In genomic region chr11:79152696-79153095, GRCm38 (mm10) we compare ENCODE assay signal across 15 mouse cellular contexts. TPM values are rescaled to one million over a fixed set of nuclear protein-coding genes. Genes with fewer than 3 reads are reported as not detected.
DNase-seq lines count a peak whose midpoint lies in the region; ATAC-seq and TF ChIP-seq lines count a peak whose summit lies in the region.
"Had no signal": no experiment of that assay in that cellular context is flagged by ENCODE, and none has a peak within 500 bp of the region (broad histone marks: within the 10 kb centered on the region; RNA-seq: fewer than 3 reads in every experiment).

No protein-coding gene starts in this region.

- peak; percentile 16 for TF ChIP-seq RAD21 in CH12.LX (IDR thresholded peaks at IDR 0.05; ENCODE audit: low read depth, low read length)

- no peaks in the 10 kb centered on the region for H3K9me3 ChIP-seq in embryonic facial prominence, embryonic 14.5 days (ENCODE audit: control insufficient read depth, low read length)
- H3K9me3 ChIP-seq in embryonic facial prominence, embryonic 10.5 days = no peaks in the 10 kb centered on the region
- peaks cover 6% of the 10 kb centered on the region for H3K9me3 ChIP-seq in CH12.LX (replicated peaks; ENCODE audit: low read length)
- H3K9me3 ChIP-seq in intestine, embryonic 16.5 days (ENCODE audit: control insufficient read depth, low read length) = no peaks in the 10 kb centered on the region
- H3K9me3 ChIP-seq in midbrain, embryonic 11.5 days (ENCODE audit: control insufficient read depth, low read length) = no peaks in the 10 kb centered on the region

- 55% methylated on average over 5 of the region's 5 CpGs for WGBS in embryonic facial prominence, embryonic 14.5 days
- 73% methylated on average over 5 of the region's 5 CpGs for WGBS in embryonic facial prominence, embryonic 10.5 days
- 61% methylated on average over 5 of the region's 5 CpGs for WGBS in intestine, embryonic 16.5 days
- WGBS in small intestine, adult 2 months = 31% methylated on average over 5 of the region's 5 CpGs
- WGBS in midbrain, embryonic 11.5 days = 75% methylated on average over 5 of the region's 5 CpGs

- H3K27me3 ChIP-seq in embryonic facial prominence, embryonic 14.5 days (replicated peaks; ENCODE audit: control insufficient read depth, insufficient read depth, low read length) = no peaks in the 10 kb centered on the region
- H3K27me3 ChIP-seq in embryonic facial prominence, embryonic 10.5 days (replicated peaks; ENCODE audit: low read depth, poor library complexity, severe bottlenecking) = no peaks in the 10 kb centered on the region
- peaks cover 5% of the 10 kb centered on the region for H3K27me3 ChIP-seq in CH12.LX (replicated peaks)
- no peaks in the 10 kb centered on the region for H3K27me3 ChIP-seq in intestine, embryonic 16.5 days (replicated peaks; ENCODE audit: control insufficient read depth, insufficient read depth, low read length)
- H3K27me3 ChIP-seq in small intestine, adult 2 months (ENCODE audit: control insufficient read depth, insufficient read depth, low read length) = no peaks in the 10 kb centered on the region
- no peaks in the 10 kb centered on the region for H3K27me3 ChIP-seq in midbrain, embryonic 11.5 days (ENCODE audit: control insufficient read depth, insufficient read depth, low read length)

- no peak overlapping the region for H3K27ac ChIP-seq in embryonic facial prominence, embryonic 14.5 days (replicated peaks; ENCODE audit: low read depth, low read length)
- H3K27ac ChIP-seq in embryonic facial prominence, embryonic 10.5 days (replicated peaks) = no peak overlapping the region
- H3K27ac ChIP-seq in CH12.LX (ENCODE audit: insufficient read depth, low read depth) = no peak overlapping the region
- H3K27ac ChIP-seq in intestine, embryonic 16.5 days (ENCODE audit: low read length) = no peak overlapping the region; the same call in 1 of the 2 replicates
- H3K27ac ChIP-seq in small intestine, adult 2 months (ENCODE audit: insufficient read depth, low read depth, low read length) = peak overlapping the region; percentile 26; the same call in 1 of the 2 replicates
- no peak overlapping the region for H3K27ac ChIP-seq in midbrain, embryonic 11.5 days (ENCODE audit: low read depth, low read length)
- H3K27ac ChIP-seq: liver, embryonic 14.5 days had no signal

- dilution Hi-C loops in CH12.LX (cut with MboI; ENCODE audit: extremely low pct_ligation_motif_present, extremely low pct_unique_long_range_greater_than_20kb, low sequenced_read_pairs) = no loop called here

- peak; percentile 45 for DNase-seq in embryonic facial prominence, embryonic 14.5 days (ENCODE audit: low spot score)
- DNase-seq in embryonic facial prominence, embryonic 10.5 days (ENCODE audit: low spot score) = no peak
- DNase-seq in CH12.LX (ENCODE audit: extremely low read depth) = peak; percentile 85
- DNase-seq in ovary, postnatal 10 days (ENCODE audit: low spot score) = no peak
- no peak for DNase-seq in midbrain, embryonic 11.5 days (ENCODE audit: low spot score, missing footprints)
- DNase-seq in ovary, adult 18-20 months (ENCODE audit: low spot score) = no peak
- DNase-seq: adrenal gland, postnatal 10 days; cerebellum, postnatal 25 days; forebrain, postnatal 0 days; heart, adult 11 months; kidney, adult 11 months; lung, postnatal 36 days had no signal

- ATAC-seq in embryonic facial prominence, embryonic 14.5 days (ENCODE audit: low read depth) = no peak
- peak; percentile 54 for ATAC-seq in intestine, embryonic 16.5 days
- no peak for ATAC-seq in midbrain, embryonic 11.5 days (ENCODE audit: low FRiP score)
- ATAC-seq: forebrain, postnatal 0 days had no signal

- H3K36me3 ChIP-seq in embryonic facial prominence, embryonic 14.5 days (ENCODE audit: control insufficient read depth, insufficient read depth, low read length) = no peaks in the 10 kb centered on the region
- no peaks in the 10 kb centered on the region for H3K36me3 ChIP-seq in embryonic facial prominence, embryonic 10.5 days (replicated peaks)
- H3K36me3 ChIP-seq in CH12.LX (replicated peaks in 1 of 2; ENCODE audit: control insufficient read depth in 1 of 2, insufficient read depth in 1 of 2, low read length in 1 of 2) = no peaks in the 10 kb centered on the region
- H3K36me3 ChIP-seq in intestine, embryonic 16.5 days (ENCODE audit: control insufficient read depth, insufficient read depth, low read length) = no peaks in the 10 kb centered on the region
- no peaks in the 10 kb centered on the region for H3K36me3 ChIP-seq in small intestine, adult 2 months (ENCODE audit: control insufficient read depth, insufficient read depth, low read length)
- no peaks in the 10 kb centered on the region for H3K36me3 ChIP-seq in midbrain, embryonic 11.5 days (ENCODE audit: control insufficient read depth, insufficient read depth, low read length)

- TF ChIP-seq CTCF in CH12.LX (conservative IDR thresholded peaks at IDR 0.05 in 1 of 2, IDR thresholded peaks at IDR 0.05 in 1 of 2; ENCODE audit: low read depth in 2 of 2, low read length in 2 of 2) = no peak
- TF ChIP-seq CTCF in small intestine, adult 2 months (IDR thresholded peaks at IDR 0.05; ENCODE audit: extremely low read depth, insufficient read length, insufficient replicate concordance, low read depth, low read length) = no peak

- in situ Hi-C loops in CH12.LX (cut with MboI; ENCODE audit: low pct_ligation_motif_present, low pct_unique_long_range_greater_than_20kb, low sequenced_read_pairs) = no loop called here

- no peak overlapping the region for H3K4me3 ChIP-seq in embryonic facial prominence, embryonic 14.5 days (ENCODE audit: low read depth, low read length)
- H3K4me3 ChIP-seq in embryonic facial prominence, embryonic 10.5 days = no peak overlapping the region
- H3K4me3 ChIP-seq in CH12.LX (replicated peaks in 1 of 3; ENCODE audit: low read depth in 2 of 3, low read length in 2 of 3, poor library complexity in 1 of 3) = no peak overlapping the region
- no peak overlapping the region for H3K4me3 ChIP-seq in intestine, embryonic 16.5 days (ENCODE audit: low read length)
- no peak overlapping the region for H3K4me3 ChIP-seq in small intestine, adult 2 months (ENCODE audit: low read depth, low read length)
- no peak overlapping the region for H3K4me3 ChIP-seq in midbrain, embryonic 11.5 days (ENCODE audit: low read depth, low read length)

- H3K9ac ChIP-seq in embryonic facial prominence, embryonic 14.5 days (ENCODE audit: low read depth, low read length) = no peak overlapping the region
- H3K9ac ChIP-seq in CH12.LX (ENCODE audit: insufficient read depth, low read depth) = no peak overlapping the region
- H3K9ac ChIP-seq in intestine, embryonic 16.5 days (ENCODE audit: low read depth, low read length) = no peak overlapping the region
- H3K9ac ChIP-seq in midbrain, embryonic 11.5 days (ENCODE audit: low read length) = no peak overlapping the region
- H3K9ac ChIP-seq: forebrain, postnatal 0 days; liver, embryonic 14.5 days had no signal

- no peaks in the 10 kb centered on the region for H3K4me1 ChIP-seq in embryonic facial prominence, embryonic 14.5 days (ENCODE audit: control insufficient read depth, insufficient read depth, low read length)
- 0 out of 2 replicates have a peak, but pooled peaks cover 3% of the 10 kb centered on the region for H3K4me1 ChIP-seq in embryonic facial prominence, embryonic 10.5 days
- H3K4me1 ChIP-seq in CH12.LX (ENCODE audit: control insufficient read depth in 1 of 2, insufficient read depth in 2 of 2) = peaks cover 13 to 28% of the 10 kb centered on the region in 2 experiments
- H3K4me1 ChIP-seq in intestine, embryonic 16.5 days (ENCODE audit: control insufficient read depth, insufficient read depth, low read length) = peaks cover 3% of the 10 kb centered on the region; the same call in 1 of the 2 replicates
- peaks cover 22% of the 10 kb centered on the region; the same call in 1 of the 2 replicates for H3K4me1 ChIP-seq in small intestine, adult 2 months (ENCODE audit: control insufficient read depth, insufficient read depth, insufficient read length, low read length)
- no peaks in the 10 kb centered on the region for H3K4me1 ChIP-seq in midbrain, embryonic 11.5 days (ENCODE audit: control insufficient read depth, insufficient read depth, low read length)

- H3K79me2 ChIP-seq in CH12.LX (replicated peaks; ENCODE audit: control insufficient read depth, extremely low read depth, insufficient read depth, poor library complexity, severe bottlenecking) = no peaks in the 10 kb centered on the region

- H3K4me2 ChIP-seq in embryonic facial prominence, embryonic 14.5 days (ENCODE audit: low read depth, low read length) = no peak overlapping the region
- no peak overlapping the region for H3K4me2 ChIP-seq in CH12.LX (ENCODE audit: insufficient read depth, low read depth, poor library complexity, severe bottlenecking)
- no peak overlapping the region for H3K4me2 ChIP-seq in intestine, embryonic 16.5 days (ENCODE audit: low read depth, low read length)
- no peak overlapping the region for H3K4me2 ChIP-seq in midbrain, embryonic 11.5 days

- TF ChIP-seq POLR2A in CH12.LX (IDR thresholded peaks at IDR 0.05; ENCODE audit: low read depth, low read length) = no peak
- no peak for TF ChIP-seq POLR2A in small intestine, adult 2 months (IDR thresholded peaks at IDR 0.05; ENCODE audit: low read depth, low read length)

- 0 out of 2 replicates have a peak, but pooled peaks have one; percentile 32 for TF ChIP-seq EP300 in CH12.LX (IDR thresholded peaks at IDR 0.05; ENCODE audit: low read length)

TF ChIP-seq in CH12.LX, 34 proteins besides CTCF, POLR2A, EP300 and RAD21 (continues in another document):
- no peak for TF ChIP-seq E2F4 (IDR thresholded peaks at IDR 0.05; ENCODE audit: insufficient replicate concordance, low read depth, low read length)
- no peak for TF ChIP-seq HCFC1 (IDR thresholded peaks at IDR 0.05; ENCODE audit: low read depth, low read length)
- no peak for TF ChIP-seq USF2 (conservative IDR thresholded peaks at IDR 0.05; ENCODE audit: low read depth, low read length)
- TF ChIP-seq TCF12 (IDR thresholded peaks at IDR 0.05; ENCODE audit: low read depth, low read length) = 0 out of 2 replicates have a peak, but pooled peaks have one; percentile 80
- no peak for TF ChIP-seq GABPA (IDR thresholded peaks at IDR 0.05; ENCODE audit: insufficient replicate concordance, low read depth, low read length)
- TF ChIP-seq ZC3H11A (IDR thresholded peaks at IDR 0.05; ENCODE audit: low read depth, low read length) = no peak
- no peak for TF ChIP-seq USF1 (IDR thresholded peaks at IDR 0.05; ENCODE audit: low read depth, low read length)

RNA-seq across cellular contexts. Expression of gene Ksr1, which starts 6.5 kb away (rescaled TPM):
- 10.4 and 10.8 TPM in 2 replicates for polyA plus RNA-seq in embryonic facial prominence, embryonic 14.5 days (2014; fragmentation: Nextera tagmentation; extraction: Ambion mirVana)
- polyA plus RNA-seq in embryonic facial prominence, embryonic 10.5 days (2016; fragmentation: Nextera tagmentation; extraction: Ambion mirVana) = 1.0 and 1.5 TPM in 2 replicates
- total RNA-seq in CH12.LX (2012; rRNA removed) (63.8 and 73.1 TPM in 2 replicates), CH12.LX (2014; rRNA removed) (21.3 and 22.5 TPM in 2 replicates)
- polyA plus RNA-seq in CH12.LX (2012; ENCODE audit: insufficient read length, low read depth) = 48.9 and 61.2 TPM in 2 replicates
- 4.1 and 4.6 TPM in 2 replicates for polyA plus RNA-seq in intestine, embryonic 16.5 days (2015; fragmentation: Nextera tagmentation; extraction: Ambion mirVana)
- polyA plus RNA-seq in small intestine, adult 2 months (2012; rRNA removed) = 43.9 and 106 TPM in 2 replicates
- polyA plus RNA-seq in midbrain, embryonic 11.5 days (2014; fragmentation: Nextera tagmentation; extraction: Ambion mirVana) = 2.4 and 3.3 TPM in 2 replicates

Comparison
In these comparisons a context has a peak if more than half of its experiments do, and no peak if none do; other contexts are left out.
1. DNase-seq: peak in embryonic facial prominence, embryonic 14.5 days (single experiment) and CH12.LX (single experiment); none in embryonic facial prominence, embryonic 10.5 days (single experiment), ovary, postnatal 10 days (single experiment), midbrain, embryonic 11.5 days (single experiment) and ovary, adult 18-20 months (single experiment).